Mouse (Mus musculus): ENCODE measurements around the gene Ncor2. TPM values are rescaled to one million over a fixed set of nuclear protein-coding genes. Genes with fewer than 3 reads are reported as not detected.
A peak's percentile ranks its signal among the peaks of the same experiment; 100 is the strongest.

Gene Ncor2
- polyA plus RNA-seq, 1 experiment from 2014 or later: 27.5 TPM

- no peaks in the 10 kb centered on the region for H3K27me3 ChIP-seq (replicated peaks; ENCODE audit: control insufficient read depth, insufficient read depth, low read length)
- no peaks in the 10 kb centered on the region for H3K9me3 ChIP-seq (ENCODE audit: control insufficient read depth, low read length)
- H3K9ac ChIP-seq (ENCODE audit: low read length): no peak overlapping the region
- peak overlapping the region; percentile 43; the same call in 1 of the 2 replicates for H3K27ac ChIP-seq (ENCODE audit: low read depth)
- peaks cover 13% of the 10 kb centered on the region for H3K4me1 ChIP-seq (replicated peaks; ENCODE audit: control insufficient read depth, insufficient read depth, low read length)
- DNase-seq (ENCODE audit: low spot score) (peak; percentile 65), ATAC-seq (replicated peaks; ENCODE audit: low FRiP score, low TSS enrichment, low read depth) (peak; percentile 56)
- H3K4me3 ChIP-seq (ENCODE audit: low read depth, low read length): no peak overlapping the region
- H3K4me2 ChIP-seq (ENCODE audit: low read length): no peak overlapping the region
- 56% methylated on average over 21 of the region's 21 CpGs for WGBS
- H3K36me3 ChIP-seq (ENCODE audit: control insufficient read depth, insufficient read depth, low read length): peaks cover 96% of the 10 kb centered on the region
Observed at GRCm38 (mm10) chr5:125081318-125082101, 97.5 kb downstream of the Ncor2 start.

GRCm38 (mm10) chr5:125080787-125081317 lies 98.2 kb downstream of the Ncor2 start:
- Histone ChIP-seq H3K36me3 (ENCODE audit: control insufficient read depth, insufficient read depth, low read length) (peaks cover 91% of the 10 kb centered on the region), H3K4me3 (ENCODE audit: low read depth, low read length) (no peak overlapping the region), H3K9me3 (ENCODE audit: control insufficient read depth, low read length) (no peaks in the 10 kb centered on the region), H3K4me2 (ENCODE audit: low read length) (no peak overlapping the region), H3K9ac (ENCODE audit: low read length) (no peak overlapping the region), H3K27me3 (replicated peaks; ENCODE audit: control insufficient read depth, insufficient read depth, low read length) (no peaks in the 10 kb centered on the region), H3K4me1 (replicated peaks; ENCODE audit: control insufficient read depth, insufficient read depth, low read length) (peaks cover 13% of the 10 kb centered on the region), H3K27ac (ENCODE audit: low read depth) (peak overlapping the region; percentile 29; the same call in 1 of the 2 replicates)
- peak; percentile 28; the same call in 1 of the 2 replicates for ATAC-seq (replicated peaks; ENCODE audit: low FRiP score, low TSS enrichment, low read depth)
- 92% methylated on average over 9 of the region's 10 CpGs for WGBS
- no peak for DNase-seq (ENCODE audit: low spot score)

GRCm38 (mm10) chr5:125080352-125080751 lies 98.7 kb downstream of the Ncor2 start:
- no peak overlapping the region for H3K4me2 ChIP-seq (ENCODE audit: low read length)
- H3K9me3 ChIP-seq (ENCODE audit: control insufficient read depth, low read length): no peaks in the 10 kb centered on the region
- no peak overlapping the region for H3K27ac ChIP-seq (ENCODE audit: low read depth)
- peaks cover 13% of the 10 kb centered on the region for H3K4me1 ChIP-seq (replicated peaks; ENCODE audit: control insufficient read depth, insufficient read depth, low read length)
- peaks cover 90% of the 10 kb centered on the region for H3K36me3 ChIP-seq (ENCODE audit: control insufficient read depth, insufficient read depth, low read length)
- no peak overlapping the region for H3K4me3 ChIP-seq (ENCODE audit: low read depth, low read length)
- H3K27me3 ChIP-seq (replicated peaks; ENCODE audit: control insufficient read depth, insufficient read depth, low read length): no peaks in the 10 kb centered on the region
- H3K9ac ChIP-seq (ENCODE audit: low read length): no peak overlapping the region
- ATAC-seq (replicated peaks; ENCODE audit: low FRiP score, low TSS enrichment, low read depth) (no peak), DNase-seq (ENCODE audit: low spot score) (no peak)
- 94% methylated on average over 4 of the region's 4 CpGs for WGBS

- 80% methylated on average over 5 of the region's 5 CpGs for WGBS
- ATAC-seq (replicated peaks; ENCODE audit: low FRiP score, low TSS enrichment, low read depth) (no peak), DNase-seq (ENCODE audit: low spot score) (no peak)
- Histone ChIP-seq H3K27ac (ENCODE audit: low read depth) (no peak overlapping the region), H3K4me3 (ENCODE audit: low read depth, low read length) (no peak overlapping the region), H3K4me1 (replicated peaks; ENCODE audit: control insufficient read depth, insufficient read depth, low read length) (peaks cover 16% of the 10 kb centered on the region), H3K27me3 (replicated peaks; ENCODE audit: control insufficient read depth, insufficient read depth, low read length) (no peaks in the 10 kb centered on the region), H3K9me3 (ENCODE audit: control insufficient read depth, low read length) (no peaks in the 10 kb centered on the region), H3K9ac (ENCODE audit: low read length) (no peak overlapping the region), H3K4me2 (ENCODE audit: low read length) (no peak overlapping the region), H3K36me3 (ENCODE audit: control insufficient read depth, insufficient read depth, low read length) (peaks cover 84% of the 10 kb centered on the region)
Observed at GRCm38 (mm10) chr5:125078220-125078619, 100.8 kb downstream of the Ncor2 start.

GRCm38 (mm10) chr5:125076183-125076582 lies 102.8 kb downstream of the Ncor2 start:
- Histone ChIP-seq H3K4me1 (replicated peaks; ENCODE audit: control insufficient read depth, insufficient read depth, low read length) (peaks cover 21% of the 10 kb centered on the region), H3K27me3 (replicated peaks; ENCODE audit: control insufficient read depth, insufficient read depth, low read length) (no peaks in the 10 kb centered on the region), H3K4me2 (ENCODE audit: low read length) (no peak overlapping the region), H3K4me3 (ENCODE audit: low read depth, low read length) (no peak overlapping the region), H3K9ac (ENCODE audit: low read length) (no peak overlapping the region), H3K36me3 (ENCODE audit: control insufficient read depth, insufficient read depth, low read length) (peaks cover 67% of the 10 kb centered on the region), H3K27ac (ENCODE audit: low read depth) (no peak overlapping the region), H3K9me3 (ENCODE audit: control insufficient read depth, low read length) (no peaks in the 10 kb centered on the region)
- DNase-seq (ENCODE audit: low spot score): no peak
- no peak for ATAC-seq (replicated peaks; ENCODE audit: low FRiP score, low TSS enrichment, low read depth)
- 78% methylated on average over 9 of the region's 9 CpGs for WGBS

GRCm38 (mm10) chr5:125074571-125075171 lies 104.3 kb downstream of the Ncor2 start:
- H3K4me1 ChIP-seq (replicated peaks; ENCODE audit: control insufficient read depth, insufficient read depth, low read length): peaks cover 35% of the 10 kb centered on the region
- 69% methylated on average over 10 of the region's 10 CpGs for WGBS
- ATAC-seq (replicated peaks; ENCODE audit: low FRiP score, low TSS enrichment, low read depth) (no peak), DNase-seq (ENCODE audit: low spot score) (no peak)
- no peak overlapping the region for H3K4me2 ChIP-seq (ENCODE audit: low read length)
- H3K9ac ChIP-seq (ENCODE audit: low read length): no peak overlapping the region
- H3K27ac ChIP-seq (ENCODE audit: low read depth): no peak overlapping the region
- H3K36me3 ChIP-seq (ENCODE audit: control insufficient read depth, insufficient read depth, low read length): peaks cover 60% of the 10 kb centered on the region
- H3K4me3 ChIP-seq (ENCODE audit: low read depth, low read length): no peak overlapping the region
- H3K9me3 ChIP-seq (ENCODE audit: control insufficient read depth, low read length): no peaks in the 10 kb centered on the region
- H3K27me3 ChIP-seq (replicated peaks; ENCODE audit: control insufficient read depth, insufficient read depth, low read length): no peaks in the 10 kb centered on the region

GRCm38 (mm10) chr5:125073896-125074295 lies 105.1 kb downstream of the Ncor2 start:
- no peak overlapping the region for H3K9ac ChIP-seq (ENCODE audit: low read length)
- H3K36me3 ChIP-seq (ENCODE audit: control insufficient read depth, insufficient read depth, low read length): peaks cover 54% of the 10 kb centered on the region
- no peak overlapping the region for H3K27ac ChIP-seq (ENCODE audit: low read depth)
- peaks cover 43% of the 10 kb centered on the region for H3K4me1 ChIP-seq (replicated peaks; ENCODE audit: control insufficient read depth, insufficient read depth, low read length)
- no peak for ATAC-seq (replicated peaks; ENCODE audit: low FRiP score, low TSS enrichment, low read depth)
- no peaks in the 10 kb centered on the region for H3K9me3 ChIP-seq (ENCODE audit: control insufficient read depth, low read length)
- no peak for DNase-seq (ENCODE audit: low spot score)
- H3K27me3 ChIP-seq (replicated peaks; ENCODE audit: control insufficient read depth, insufficient read depth, low read length): no peaks in the 10 kb centered on the region
- no peak overlapping the region for H3K4me2 ChIP-seq (ENCODE audit: low read length)
- 88% methylated on average over 8 of the region's 8 CpGs for WGBS
- no peak overlapping the region for H3K4me3 ChIP-seq (ENCODE audit: low read depth, low read length)

GRCm38 (mm10) chr5:125073335-125073734 lies 105.7 kb downstream of the Ncor2 start:
- ATAC-seq (replicated peaks; ENCODE audit: low FRiP score, low TSS enrichment, low read depth) (no peak), DNase-seq (ENCODE audit: low spot score) (no peak)
- H3K9ac ChIP-seq (ENCODE audit: low read length): no peak overlapping the region
- peaks cover 48% of the 10 kb centered on the region for H3K4me1 ChIP-seq (replicated peaks; ENCODE audit: control insufficient read depth, insufficient read depth, low read length)
- peaks cover 49% of the 10 kb centered on the region for H3K36me3 ChIP-seq (ENCODE audit: control insufficient read depth, insufficient read depth, low read length)
- no peaks in the 10 kb centered on the region for H3K27me3 ChIP-seq (replicated peaks; ENCODE audit: control insufficient read depth, insufficient read depth, low read length)
- no peak overlapping the region for H3K27ac ChIP-seq (ENCODE audit: low read depth)
- 79% methylated on average over 4 of the region's 4 CpGs for WGBS
- H3K9me3 ChIP-seq (ENCODE audit: control insufficient read depth, low read length): no peaks in the 10 kb centered on the region
- no peak overlapping the region for H3K4me3 ChIP-seq (ENCODE audit: low read depth, low read length)
- H3K4me2 ChIP-seq (ENCODE audit: low read length): no peak overlapping the region
